Mouse (Mus musculus) hindbrain, embryonic 11.5 days (tissue): ENCODE measurements around the gene Mrpl28. TPM values are rescaled to one million over a fixed set of nuclear protein-coding genes. Genes with fewer than 3 reads are reported as not detected.
A peak's percentile ranks its signal among the peaks of the same experiment; 100 is the strongest.
"Not testable (repeated sequence)": the region's sequence is repeated elsewhere in the genome, so short reads cannot be mapped to it uniquely, and the experiment has no call there.

Source experiments
- ATAC-seq: fragments of 200-750 bp; cut with Nextera tagmentation; 2 replicates; pipeline ENCODE4 v1.8.0; 2017; ENCODE audit warnings: mild to moderate bottlenecking, moderate TSS enrichment, moderate library complexity; ENCODE audit not compliant: low FRiP score
- DNase-seq: peaks from one replicate; pipeline ENCODE4 v3.0.0-alpha.2; 2015; ENCODE audit warnings: low spot score
- H3K27ac ChIP-seq: fragments of 300-500 bp; sonication (generic); 2 replicates; pipeline ENCODE4 v1.5.1; 2014; ENCODE audit warnings: mild to moderate bottlenecking, low read depth, low read length
- H3K27me3 ChIP-seq: fragments of 300-500 bp; sonication (generic); 2 replicates; pipeline ENCODE4 v1.6.1; 2014; ENCODE audit warnings: mild to moderate bottlenecking, low read length, moderate library complexity, mixed read lengths; ENCODE audit not compliant: control insufficient read depth, insufficient read depth
- H3K36me3 ChIP-seq: fragments of 300-500 bp; sonication (generic); 2 replicates; pipeline ENCODE4 v1.6.1; 2014; ENCODE audit warnings: mild to moderate bottlenecking, low read length, moderate library complexity, mixed read lengths; ENCODE audit not compliant: control insufficient read depth, insufficient read depth
- H3K4me1 ChIP-seq: fragments of 300-500 bp; sonication (generic); replicated peaks from 2 replicates; pipeline ENCODE4 v1.6.1; 2014; ENCODE audit warnings: low read length, mixed read lengths; ENCODE audit not compliant: control insufficient read depth, insufficient read depth
- H3K4me2 ChIP-seq: fragments of 300-500 bp; sonication (generic); replicated peaks from 2 replicates; pipeline ENCODE4 v1.6.1; 2014; ENCODE audit warnings: mild to moderate bottlenecking, low read depth, low read length
- H3K4me3 ChIP-seq: fragments of 300-500 bp; sonication (generic); 2 replicates; pipeline ENCODE4 v1.5.1; 2014; ENCODE audit warnings: low read depth, low read length
- H3K9ac ChIP-seq: fragments of 300-500 bp; sonication (generic); 2 replicates; pipeline ENCODE4 v1.6.1; 2014; ENCODE audit warnings: low read depth, low read length
- H3K9me3 ChIP-seq: fragments of 300-500 bp; sonication (generic); 2 replicates; pipeline ENCODE4 v1.6.1; 2016; ENCODE audit warnings: low read length; ENCODE audit not compliant: control insufficient read depth
- WGBS: fragments of 180-500 bp; shearing (Covaris S2); extraction: QIAGEN DNeasy Blood & Tissue Kit; methylation state at CpG from one replicate; pipeline ENCODE4 v1.1.7; 2014; 5-methylcytosine and 5-hydroxymethylcytosine counted together
- polyA plus RNA-seq: library from polyadenylated mRNA; unstranded; fragments of >200 nt; fragmentation: Nextera tagmentation; extraction: Ambion mirVana; gene quantifications from 2 replicates; pipeline ENCODE4 v1.2.1, GENCODE M21; 2014

Gene Mrpl28
- polyA plus RNA-seq, 1 experiment from 2014 or later: 244 TPM

DNA sequence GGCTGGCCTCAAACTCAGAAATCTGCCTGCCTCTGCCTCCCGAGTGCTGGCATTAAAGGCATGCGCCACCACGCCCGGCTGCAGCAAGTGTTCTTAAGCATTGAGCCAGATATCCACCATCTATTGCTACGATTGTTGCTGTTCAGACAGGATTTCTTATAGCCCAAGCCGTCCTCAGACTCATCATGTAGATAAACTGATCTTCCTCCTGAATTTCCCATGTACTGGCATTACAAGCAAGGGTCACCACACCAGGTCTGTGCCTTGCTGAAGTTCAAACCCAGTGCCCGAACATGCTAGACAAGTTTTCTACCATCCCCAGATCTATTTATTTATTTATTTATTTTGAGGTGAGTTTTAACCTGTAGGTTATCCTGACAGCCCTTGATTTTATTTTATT, 24.8 kb upstream of the Mrpl28 start:
- WGBS: 92% methylated on average over 7 of the region's 7 CpGs
- H3K27me3 ChIP-seq: no peaks in the 10 kb centered on the region
- no peaks in the 10 kb centered on the region for H3K9me3 ChIP-seq
- no peak for ATAC-seq
- no peaks in the 10 kb centered on the region for H3K4me1 ChIP-seq
- no peak overlapping the region for H3K9ac ChIP-seq
- H3K4me3 ChIP-seq: no peak overlapping the region
- no peak overlapping the region for H3K27ac ChIP-seq
- no peak for DNase-seq
- H3K4me2 ChIP-seq: no peak overlapping the region
- H3K36me3 ChIP-seq: no peaks in the 10 kb centered on the region

DNA sequence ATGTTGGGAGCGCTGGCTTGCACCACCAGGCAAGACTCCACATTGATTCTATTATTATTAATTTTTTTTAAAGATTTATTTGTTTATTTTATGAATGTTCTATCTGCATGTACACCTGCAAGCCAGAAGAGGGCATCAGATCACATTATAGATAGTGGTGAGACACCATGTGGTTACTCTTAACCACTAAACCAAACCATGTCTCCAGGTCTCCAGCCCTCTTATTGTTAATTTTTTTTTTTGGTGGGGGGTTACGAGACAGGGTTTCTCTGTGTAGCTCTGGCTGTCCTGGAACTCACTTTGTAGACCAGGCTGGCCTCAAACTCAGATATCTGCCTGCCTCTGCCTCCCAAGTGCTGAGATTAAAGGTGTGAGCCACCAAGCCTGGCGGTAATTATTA, 24.0 kb upstream of the Mrpl28 start:
- not testable (repeated sequence) for H3K4me2 ChIP-seq, DNase-seq, ATAC-seq, H3K9me3 ChIP-seq, H3K9ac ChIP-seq, H3K27me3 ChIP-seq, H3K27ac ChIP-seq, H3K4me3 ChIP-seq, H3K4me1 ChIP-seq, H3K36me3 ChIP-seq
- 57% methylated on average over 3 of the region's 3 CpGs for WGBS

DNA sequence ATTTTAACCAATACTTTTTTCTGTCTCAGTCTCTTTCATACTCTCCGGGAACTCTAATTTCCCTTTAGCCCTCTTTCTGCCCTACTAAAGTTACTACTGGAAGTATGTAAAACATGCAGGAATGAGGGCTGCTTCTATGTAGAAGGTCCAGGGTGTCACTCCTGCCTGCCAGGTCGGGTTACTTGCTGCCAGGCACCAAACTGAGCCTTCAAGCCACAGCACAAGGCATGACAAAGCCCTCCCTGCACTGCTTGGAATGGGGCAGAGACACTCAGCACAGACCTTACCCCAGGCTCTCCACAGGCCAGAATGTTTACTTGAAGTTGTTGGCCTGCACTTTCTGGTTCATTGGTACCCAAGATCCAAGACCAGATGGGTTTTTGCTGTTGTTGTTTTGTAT, 23.1 kb upstream of the Mrpl28 start:
- no peak for ATAC-seq
- DNase-seq: no peak
- Histone ChIP-seq H3K27me3 (no peaks in the 10 kb centered on the region), H3K9me3 (no peaks in the 10 kb centered on the region), H3K4me1 (no peaks in the 10 kb centered on the region), H3K9ac (no peak overlapping the region), H3K36me3 (no peaks in the 10 kb centered on the region), H3K27ac (no peak overlapping the region), H3K4me3 (no peak overlapping the region), H3K4me2 (no peak overlapping the region)
- 43% methylated on average over 2 of the region's 2 CpGs for WGBS

DNA sequence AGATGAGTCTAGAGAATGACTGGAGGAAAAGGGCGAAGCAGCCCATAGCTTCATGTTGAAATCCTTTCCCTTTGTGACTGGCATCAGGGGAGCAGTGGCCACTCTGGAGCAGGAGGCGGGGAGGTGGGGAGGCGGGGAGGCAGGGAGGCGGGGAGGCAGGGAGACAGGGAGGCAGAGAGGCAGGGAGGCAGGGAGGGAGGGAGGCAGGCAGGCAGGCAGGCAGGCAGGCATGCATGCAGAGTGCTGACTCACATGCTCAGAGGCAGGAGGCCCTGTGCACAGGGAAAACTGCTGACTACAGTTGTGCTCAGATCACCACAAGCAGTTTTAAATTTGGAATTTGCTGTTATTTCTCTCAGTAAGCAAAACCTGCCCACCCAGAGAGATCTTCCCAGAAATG, 21.8 kb upstream of the Mrpl28 start:
- H3K36me3 ChIP-seq: no peaks in the 10 kb centered on the region
- no peaks in the 10 kb centered on the region for H3K27me3 ChIP-seq
- no peak overlapping the region for H3K4me3 ChIP-seq
- no peak overlapping the region for H3K4me2 ChIP-seq
- no peak for ATAC-seq
- DNase-seq: no peak
- H3K27ac ChIP-seq: no peak overlapping the region
- H3K4me1 ChIP-seq: no peaks in the 10 kb centered on the region
- H3K9me3 ChIP-seq: no peaks in the 10 kb centered on the region
- no peak overlapping the region for H3K9ac ChIP-seq
- 33% methylated on average over 2 of the region's 4 CpGs for WGBS

DNA sequence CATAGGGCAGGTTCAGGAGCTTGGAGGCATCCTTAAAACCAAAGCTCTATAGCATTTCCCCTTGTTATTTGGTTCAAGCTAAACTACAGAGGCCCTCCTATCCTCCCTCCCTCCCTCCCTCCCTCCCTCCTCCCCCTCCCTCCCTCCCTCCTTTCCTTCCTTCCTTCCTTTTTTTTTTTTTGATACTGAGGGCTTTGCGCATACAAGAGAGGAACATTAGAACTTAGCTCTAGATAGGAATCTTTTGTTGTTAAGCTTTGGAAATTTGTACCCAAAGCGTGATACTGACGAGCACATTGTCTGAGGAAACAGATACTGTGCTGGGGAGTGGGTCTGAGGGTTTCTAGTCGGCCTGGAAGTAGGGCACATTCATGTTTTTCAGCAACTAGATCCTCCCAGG, 17.7 kb upstream of the Mrpl28 start:
- H3K4me3 ChIP-seq: no peak overlapping the region
- WGBS: 73% methylated on average over 3 of the region's 4 CpGs
- no peaks in the 10 kb centered on the region for H3K36me3 ChIP-seq
- H3K27ac ChIP-seq: no peak overlapping the region
- ATAC-seq (no peak), DNase-seq (no peak)
- no peaks in the 10 kb centered on the region for H3K4me1 ChIP-seq
- no peak overlapping the region for H3K4me2 ChIP-seq
- H3K27me3 ChIP-seq: peaks cover 1% of the 10 kb centered on the region
- H3K9me3 ChIP-seq: no peaks in the 10 kb centered on the region
- H3K9ac ChIP-seq: no peak overlapping the region

DNA sequence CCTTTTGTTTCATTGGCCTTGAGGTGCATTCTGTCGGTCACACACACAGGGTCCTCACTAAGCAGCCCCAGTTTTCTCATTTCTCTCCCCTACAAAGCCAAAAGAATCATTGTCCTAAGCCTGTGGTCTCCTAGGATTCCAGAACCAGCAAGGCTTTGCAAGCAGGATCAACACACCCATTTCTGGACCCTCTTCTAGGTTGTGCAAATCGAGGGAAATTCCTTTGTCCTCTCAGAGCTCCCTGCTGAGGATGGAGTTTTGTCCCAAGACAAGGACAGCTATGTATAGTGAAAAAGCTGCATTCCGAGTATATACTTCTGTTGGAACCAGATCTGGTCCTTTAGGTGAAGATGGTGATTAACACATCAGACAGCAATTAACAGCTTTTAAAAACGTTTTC, 13.1 kb upstream of the Mrpl28 start:
- DNase-seq: no peak
- Histone ChIP-seq H3K36me3 (no peaks in the 10 kb centered on the region), H3K4me3 (no peak overlapping the region), H3K9ac (no peak overlapping the region), H3K27ac (no peak overlapping the region), H3K4me2 (no peak overlapping the region), H3K9me3 (no peaks in the 10 kb centered on the region), H3K4me1 (peaks cover 5% of the 10 kb centered on the region), H3K27me3 (peaks cover 36% of the 10 kb centered on the region)
- ATAC-seq: no peak
- 21% methylated on average over 4 of the region's 4 CpGs for WGBS

DNA sequence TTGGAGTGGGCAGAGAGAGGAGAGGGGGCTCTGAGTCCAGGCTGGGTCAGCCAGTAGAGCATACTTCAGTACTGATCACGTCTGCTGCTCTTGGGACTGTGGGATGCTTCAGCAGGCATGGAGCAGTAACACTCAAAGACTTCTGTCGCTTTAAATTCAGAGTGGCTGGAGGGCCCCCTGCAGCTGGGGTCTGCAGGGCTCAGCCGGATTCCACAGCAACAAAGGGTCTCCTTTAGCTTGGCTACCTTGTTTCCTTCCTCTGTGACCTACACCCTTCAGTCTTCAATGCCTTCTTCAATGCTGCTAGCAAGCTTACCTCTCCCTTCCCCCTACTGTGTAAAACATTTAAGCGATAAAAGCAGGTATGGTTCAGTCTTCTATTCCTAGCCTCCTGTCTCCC, 12.3 kb upstream of the Mrpl28 start:
- no peaks in the 10 kb centered on the region for H3K36me3 ChIP-seq
- peaks cover 40% of the 10 kb centered on the region for H3K27me3 ChIP-seq
- ATAC-seq: no peak
- peaks cover 5% of the 10 kb centered on the region for H3K4me1 ChIP-seq
- WGBS: 3% methylated on average over 4 of the region's 4 CpGs
- H3K4me3 ChIP-seq: no peak overlapping the region
- H3K4me2 ChIP-seq: no peak overlapping the region
- 0 out of 2 replicates have a peak overlapping the region, but pooled peaks have one; percentile 15 for H3K9ac ChIP-seq
- no peak overlapping the region for H3K27ac ChIP-seq
- DNase-seq: no peak
- no peaks in the 10 kb centered on the region for H3K9me3 ChIP-seq

DNA sequence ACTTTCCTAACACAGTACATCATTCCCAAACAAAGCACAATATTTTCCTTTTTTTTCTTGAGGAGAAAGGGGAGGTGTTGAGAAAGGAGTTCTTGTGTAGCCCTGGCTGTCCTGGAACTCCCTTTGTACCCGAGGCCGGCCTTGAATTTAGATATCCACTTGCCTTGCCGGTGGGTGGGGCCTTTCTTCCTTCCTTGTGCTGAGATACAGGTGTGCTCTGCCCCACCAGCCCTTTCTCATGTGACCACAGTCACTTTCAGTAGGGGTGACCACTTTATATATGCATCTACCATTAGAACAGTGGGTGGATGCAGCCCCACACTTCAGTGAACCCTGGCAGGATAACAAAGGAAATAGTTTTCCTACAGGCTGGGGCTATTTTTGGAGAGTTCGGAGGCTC, 11.6 kb upstream of the Mrpl28 start:
- ATAC-seq: no peak
- 22% methylated on average over 4 of the region's 4 CpGs for WGBS
- H3K27me3 ChIP-seq: peaks cover 40% of the 10 kb centered on the region
- no peaks in the 10 kb centered on the region for H3K36me3 ChIP-seq
- H3K27ac ChIP-seq: no peak overlapping the region
- no peak overlapping the region for H3K4me2 ChIP-seq
- no peak for DNase-seq
- H3K9me3 ChIP-seq: no peaks in the 10 kb centered on the region
- H3K4me3 ChIP-seq: no peak overlapping the region
- no peak overlapping the region for H3K9ac ChIP-seq
- peaks cover 5% of the 10 kb centered on the region for H3K4me1 ChIP-seq

DNA sequence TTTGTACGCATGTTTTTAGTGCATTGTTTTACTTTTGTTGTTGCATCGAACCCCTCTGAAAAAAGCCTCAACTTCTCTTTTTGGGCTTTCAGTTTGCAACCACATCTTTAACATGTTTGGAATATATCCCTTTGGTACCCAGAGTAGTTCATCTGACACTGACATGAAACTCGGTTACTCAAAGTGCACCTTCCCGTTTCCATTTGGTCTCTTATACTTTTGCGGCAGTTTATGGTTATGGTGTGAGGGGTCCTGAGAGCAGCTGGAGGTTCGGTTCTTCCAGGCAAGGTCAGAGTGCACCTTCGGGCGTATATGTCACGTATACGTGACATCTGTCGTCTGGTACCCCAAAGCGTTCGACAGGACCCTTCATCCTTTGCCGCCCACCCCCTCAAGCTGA, 10.5 kb upstream of the Mrpl28 start:
- no peaks in the 10 kb centered on the region for H3K36me3 ChIP-seq
- H3K9ac ChIP-seq: peak overlapping the region; percentile 75
- H3K9me3 ChIP-seq: no peaks in the 10 kb centered on the region
- 15% methylated on average over 14 of the region's 14 CpGs for WGBS
- H3K4me1 ChIP-seq: peaks cover 5% of the 10 kb centered on the region
- no peak for DNase-seq
- peak overlapping the region; percentile 79 for H3K4me3 ChIP-seq
- H3K27ac ChIP-seq: no peak overlapping the region
- H3K4me2 ChIP-seq: peak overlapping the region; percentile 98
- peaks cover 42% of the 10 kb centered on the region for H3K27me3 ChIP-seq
- ATAC-seq: no peak
